Comparison of ENCODE assay signal across 8 mouse cellular contexts in the genomic region with DNA sequence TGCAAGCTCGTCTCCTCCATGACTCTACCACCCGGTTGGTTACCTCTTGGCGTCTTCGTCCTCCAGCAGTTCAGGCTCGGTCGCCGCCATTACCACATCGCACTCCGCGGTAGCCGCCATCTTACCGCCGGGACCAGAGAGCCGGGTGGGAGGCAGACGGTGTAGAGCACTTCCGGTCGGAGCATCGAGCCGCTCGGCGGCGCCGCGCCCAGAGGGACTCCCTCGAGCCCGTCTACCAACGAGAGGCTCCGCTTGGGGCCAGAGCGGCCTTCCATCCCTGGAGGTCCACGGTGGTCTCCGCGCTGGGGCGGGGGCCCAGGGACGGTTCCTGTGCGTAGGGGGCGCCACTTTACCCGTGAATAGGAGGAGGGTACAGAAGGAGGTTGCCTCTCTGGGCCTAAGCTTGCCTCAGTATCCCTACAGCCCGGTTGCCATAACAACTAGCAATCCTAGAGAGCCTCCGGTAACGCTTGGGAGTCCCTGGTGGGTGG. TPM values are rescaled to one million over a fixed set of nuclear protein-coding genes. Genes with fewer than 3 reads are reported as not detected.
DNase-seq lines count a peak whose midpoint lies in the region; ATAC-seq and TF ChIP-seq lines count a peak whose summit lies in the region.

No protein-coding gene starts in this region.

- TF ChIP-seq POLR2A in olfactory bulb, adult 2 months (IDR thresholded peaks at IDR 0.05; ENCODE audit: insufficient read depth, low read depth, low read length), result 0 out of 2 replicates have a peak, but pooled peaks have one; percentile 29
- TF ChIP-seq POLR2A in thymus, adult 2 months (IDR thresholded peaks at IDR 0.05; ENCODE audit: control insufficient read depth, extremely low read depth, insufficient read depth, low read length, poor library complexity), result peak; percentile 73

- H3K27me3 ChIP-seq in forebrain, embryonic 15.5 days, result no peaks in the 10 kb centered on the region
- no peaks in the 10 kb centered on the region for H3K27me3 ChIP-seq in lung, embryonic 14.5 days (ENCODE audit: insufficient read depth, low read length)
- H3K27me3 ChIP-seq in thymus, adult 2 months (ENCODE audit: control insufficient read depth, insufficient read depth, low read length), result no peaks in the 10 kb centered on the region

- peaks cover 35% of the 10 kb centered on the region for H3K4me1 ChIP-seq in forebrain, embryonic 15.5 days
- H3K4me1 ChIP-seq in lung, embryonic 14.5 days (ENCODE audit: insufficient read depth), result peaks cover 15% of the 10 kb centered on the region
- H3K4me1 ChIP-seq in olfactory bulb, adult 2 months (ENCODE audit: control insufficient read depth, insufficient read depth, low read length), result peaks cover 13% of the 10 kb centered on the region
- peaks cover 14% of the 10 kb centered on the region for H3K4me1 ChIP-seq in thymus, adult 2 months (replicated peaks; ENCODE audit: control insufficient read depth, insufficient read depth, low read length)

- under 1% methylated on average over 40 of the region's 40 CpGs for WGBS in forebrain, embryonic 15.5 days
- under 1% methylated on average over 40 of the region's 40 CpGs for WGBS in lung, embryonic 14.5 days
- 1% methylated on average over 40 of the region's 40 CpGs for WGBS in olfactory bulb, adult 2 months
- under 1% methylated on average over 40 of the region's 40 CpGs for WGBS in thymus, adult 2 months

- no peaks in the 10 kb centered on the region for H3K9me3 ChIP-seq in forebrain, embryonic 15.5 days
- H3K9me3 ChIP-seq in lung, embryonic 14.5 days (ENCODE audit: low read depth, low read length), result no peaks in the 10 kb centered on the region

- peak overlapping the region; percentile 93 for H3K27ac ChIP-seq in forebrain, embryonic 15.5 days (replicated peaks)
- peak overlapping the region; percentile 97 for H3K27ac ChIP-seq in layer of hippocampus, adult 2 months
- peak overlapping the region; percentile 94 for H3K27ac ChIP-seq in lung, embryonic 14.5 days (ENCODE audit: low read depth)
- peak overlapping the region; percentile 83 for H3K27ac ChIP-seq in olfactory bulb, adult 2 months (ENCODE audit: insufficient read depth, low read depth, low read length)
- H3K27ac ChIP-seq in thymus, adult 2 months (ENCODE audit: control insufficient read depth, insufficient read depth, low read length), result peak overlapping the region; percentile 66

- peak overlapping the region; percentile 93 for H3K4me3 ChIP-seq in forebrain, embryonic 15.5 days
- peak overlapping the region; percentile 98 for H3K4me3 ChIP-seq in layer of hippocampus, adult 2 months
- H3K4me3 ChIP-seq in lung, embryonic 14.5 days (ENCODE audit: low read depth, low read length), result peak overlapping the region; percentile 88
- H3K4me3 ChIP-seq in olfactory bulb, adult 2 months (ENCODE audit: insufficient read depth, low read depth, low read length), result peak overlapping the region; percentile 75
- H3K4me3 ChIP-seq in thymus, adult 2 months (ENCODE audit: control insufficient read depth, insufficient read depth, low read length), result peak overlapping the region; percentile 62

- intact Hi-C loops in heart, postnatal 36 days (cut with DNase I), result loop anchor here (2.0 kb wide), 1 partner anchor 49 kb away; no protein-coding TSS in a partner anchor

- H3K36me3 ChIP-seq in forebrain, embryonic 15.5 days, result 0 out of 2 replicates have a peak, but pooled peaks cover under 1% of the 10 kb centered on the region
- peaks cover 6% of the 10 kb centered on the region; the same call in 1 of the 2 replicates for H3K36me3 ChIP-seq in lung, embryonic 14.5 days (ENCODE audit: insufficient read depth)
- H3K36me3 ChIP-seq in thymus, adult 2 months (ENCODE audit: control insufficient read depth, insufficient read depth, low read length), result no peaks in the 10 kb centered on the region

- DNase-seq in ES-CJ7 (ENCODE audit: low read depth, low spot score), result peak; percentile 99
- DNase-seq in cerebellum, adult 11 months, result peak; percentile 93
- peak; percentile 92 to 96 for DNase-seq in heart, postnatal 36 days
- DNase-seq in layer of hippocampus, adult 2 months (ENCODE audit: low spot score in 2 of 2), result peak; percentile 96 to 97
- peak; percentile 99 for DNase-seq in lung, embryonic 14.5 days
- DNase-seq in thymus, adult 2 months, result peak; percentile 97

- TF ChIP-seq CTCF in layer of hippocampus, adult 2 months (conservative IDR thresholded peaks at IDR 0.05), result peak; percentile 66
- peak; percentile 66 for TF ChIP-seq CTCF in lung, embryonic 14.5 days (IDR thresholded peaks at IDR 0.05; ENCODE audit: low read depth)
- peak; percentile 7; the same call in 1 of the 2 replicates for TF ChIP-seq CTCF in olfactory bulb, adult 2 months (IDR thresholded peaks at IDR 0.05; ENCODE audit: insufficient read depth, low read depth, low read length)
- peak; percentile 60; the same call in 1 of the 2 replicates for TF ChIP-seq CTCF in thymus, adult 2 months (IDR thresholded peaks at IDR 0.05; ENCODE audit: borderline replicate concordance, control insufficient read depth, extremely low read depth, insufficient read depth, low read length, poor library complexity)

- ATAC-seq in forebrain, embryonic 15.5 days (replicated peaks), result peak; percentile 98
- peak; percentile 96 for ATAC-seq in lung, embryonic 14.5 days (ENCODE audit: insufficient read depth)

- H3K9ac ChIP-seq in forebrain, embryonic 15.5 days (replicated peaks), result peak overlapping the region; percentile 91
- H3K9ac ChIP-seq in lung, embryonic 14.5 days, result peak overlapping the region; percentile 90

- peak overlapping the region; percentile 91 for H3K4me2 ChIP-seq in forebrain, embryonic 15.5 days (replicated peaks)
- H3K4me2 ChIP-seq in lung, embryonic 14.5 days, result peak overlapping the region; percentile 76

RNA-seq across cellular contexts. Expression of gene Dnajc7, which starts 0.4 kb away (rescaled TPM):
- polyA plus RNA-seq in forebrain, embryonic 15.5 days (2015; fragmentation: Nextera tagmentation; extraction: Ambion mirVana), result 294 and 295 TPM in 2 replicates
- total RNA-seq in heart, postnatal 36 days (2021), result 100 to 1,000 TPM; 123 to 133 TPM
- total RNA-seq in layer of hippocampus, adult 2 months (2021), result 100 to 1,000 TPM; 242 to 257 TPM
- 71.6 and 79.4 TPM in 2 replicates for polyA plus RNA-seq in lung, embryonic 14.5 days (2014; fragmentation: Nextera tagmentation; extraction: Ambion mirVana)
- polyA plus RNA-seq in olfactory bulb, adult 2 months (2012; ENCODE audit: insufficient read depth, insufficient read length, low replicate concordance, missing spikeins), result 670 TPM in 1 of 2 replicates, not detected in the other
- 99.8 and 110 TPM in 2 replicates for polyA plus RNA-seq in thymus, adult 2 months (2012; rRNA removed)

RNA-seq across cellular contexts. Expression of gene Nkiras2, which starts 0.5 kb away (rescaled TPM):
- polyA plus RNA-seq in forebrain, embryonic 15.5 days (2015; fragmentation: Nextera tagmentation; extraction: Ambion mirVana), result 90.5 and 91.3 TPM in 2 replicates
- total RNA-seq in heart, postnatal 36 days (2021), result 10 to 100 TPM; 57.2 to 59.2 TPM
- total RNA-seq in layer of hippocampus, adult 2 months (2021), result 10 to 100 TPM; 11.8 to 13.1 TPM
- polyA plus RNA-seq in lung, embryonic 14.5 days (2014; fragmentation: Nextera tagmentation; extraction: Ambion mirVana), result 60.3 and 65.4 TPM in 2 replicates
- not detected in 2 replicates for polyA plus RNA-seq in olfactory bulb, adult 2 months (2012; ENCODE audit: insufficient read depth, insufficient read length, low replicate concordance, missing spikeins)
- polyA plus RNA-seq in thymus, adult 2 months (2012; rRNA removed), result 64.6 and 68.4 TPM in 2 replicates

RNA-seq across cellular contexts. Expression of gene Cnp, which starts 44.8 kb away (rescaled TPM):
- 23.4 and 26.9 TPM in 2 replicates for polyA plus RNA-seq in forebrain, embryonic 15.5 days (2015; fragmentation: Nextera tagmentation; extraction: Ambion mirVana)
- 1 to 10 TPM; 5.5 to 7.2 TPM for total RNA-seq in heart, postnatal 36 days (2021)
- total RNA-seq in layer of hippocampus, adult 2 months (2021), result 100 to 1,000 TPM; 168 to 183 TPM
- 24.4 and 25.4 TPM in 2 replicates for polyA plus RNA-seq in lung, embryonic 14.5 days (2014; fragmentation: Nextera tagmentation; extraction: Ambion mirVana)
- polyA plus RNA-seq in olfactory bulb, adult 2 months (2012; ENCODE audit: insufficient read depth, insufficient read length, low replicate concordance, missing spikeins), result not detected in 2 replicates
- 138 and 153 TPM in 2 replicates for polyA plus RNA-seq in thymus, adult 2 months (2012; rRNA removed)

Comparison
In these comparisons a context has a peak if more than half of its experiments do, and no peak if none do; other contexts are left out.
1. Peak in every context shown above with its lines: DNase-seq, ATAC-seq, H3K4me3 ChIP-seq and H3K27ac ChIP-seq.
2. CTCF ChIP-seq: peak in every context shown above with its lines; median percentile 66 in layer of hippocampus, adult 2 months; 66 in lung, embryonic 14.5 days; 60 in thymus, adult 2 months; 7 in olfactory bulb, adult 2 months.